Mouse (Mus musculus) heart, embryonic 10.5 days (tissue): ENCODE data around the gene Grhl3. TPM values are rescaled to one million over a fixed set of nuclear protein-coding genes. Genes with fewer than 3 reads are reported as not detected.
A peak's percentile ranks its signal among the peaks of the same experiment; 100 is the strongest.

ENCODE experiments used
- DNase-seq: peaks from one replicate; pipeline ENCODE4 v3.0.0-alpha.2; 2017; ENCODE audit warnings: low spot score
- H3K27ac ChIP-seq: fragments of 300-500 bp; sonication (generic); 2 replicates; pipeline ENCODE4 v1.5.1; 2016; ENCODE audit warnings: mild to moderate bottlenecking
- H3K27me3 ChIP-seq: fragments of 300-500 bp; sonication (generic); 2 replicates; pipeline ENCODE4 v1.6.1; 2016; ENCODE audit warnings: mild to moderate bottlenecking; ENCODE audit not compliant: poor library complexity, insufficient read depth, severe bottlenecking
- H3K36me3 ChIP-seq: fragments of 300-500 bp; sonication (generic); 2 replicates; pipeline ENCODE4 v1.6.1; 2016; ENCODE audit warnings: mild to moderate bottlenecking, moderate library complexity
- H3K4me1 ChIP-seq: fragments of 300-500 bp; sonication (generic); 2 replicates; pipeline ENCODE4 v1.6.1; 2016; ENCODE audit warnings: mild to moderate bottlenecking
- H3K4me3 ChIP-seq: fragments of 300-500 bp; sonication (generic); 2 replicates; pipeline ENCODE4 v1.5.1; 2016; ENCODE audit warnings: mild to moderate bottlenecking, moderate library complexity
- H3K9me3 ChIP-seq: fragments of 300-500 bp; sonication (generic); 2 replicates; pipeline ENCODE4 v1.6.1; 2016; ENCODE audit warnings: mild to moderate bottlenecking, moderate library complexity
- WGBS: fragments of 180-500 bp; shearing (Covaris S2); methylation state at CpG from one replicate; pipeline ENCODE4 v1.1.7; 2016; 5-methylcytosine and 5-hydroxymethylcytosine counted together
- polyA plus RNA-seq: library from polyadenylated mRNA; unstranded; fragments of >200 nt; fragmentation: Nextera tagmentation; extraction: Ambion mirVana; gene quantifications from 2 replicates; pipeline ENCODE4 v1.2.1, GENCODE M21; 2016

The Grhl3 gene
- polyA plus RNA-seq, 1 experiment from 2014 or later: 14.1 TPM

DNA sequence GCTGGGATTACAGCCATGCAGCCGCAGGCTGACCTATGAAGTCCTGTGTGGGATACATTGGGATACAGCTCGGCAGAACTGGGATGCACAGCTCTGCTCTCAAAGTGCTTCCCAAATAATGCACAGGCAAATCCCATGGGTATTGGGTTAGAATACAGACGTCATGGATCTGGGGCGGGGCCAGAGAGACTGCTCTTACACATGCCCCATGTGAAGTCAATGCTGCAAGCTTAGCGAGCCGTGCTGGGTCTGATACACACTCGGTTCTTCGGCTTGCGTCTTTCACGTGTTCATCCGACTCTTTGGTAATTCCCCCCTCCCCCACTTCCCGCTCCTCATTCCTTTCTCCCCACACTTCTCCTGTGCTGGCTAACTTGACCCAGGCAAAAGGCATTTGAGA lies 34.4 kb downstream of the Grhl3 start:
- no peaks in the 10 kb centered on the region for H3K9me3 ChIP-seq
- H3K4me3 ChIP-seq: no peak overlapping the region
- H3K27ac ChIP-seq: no peak overlapping the region
- H3K36me3 ChIP-seq: peaks cover 6% of the 10 kb centered on the region
- H3K27me3 ChIP-seq: peaks cover 7% of the 10 kb centered on the region; the same call in 1 of the 2 replicates
- H3K4me1 ChIP-seq: peaks cover 16% of the 10 kb centered on the region
- WGBS: 81% methylated on average over 12 of the region's 12 CpGs
- no peak for DNase-seq

- DNase-seq: no peak
- Histone ChIP-seq H3K4me1 (peaks cover 23% of the 10 kb centered on the region), H3K9me3 (peaks cover 7% of the 10 kb centered on the region; the same call in 1 of the 2 replicates), H3K27ac (no peak overlapping the region), H3K36me3 (no peaks in the 10 kb centered on the region), H3K4me3 (no peak overlapping the region), H3K27me3 (peaks cover 7% of the 10 kb centered on the region; the same call in 1 of the 2 replicates)
- 94% methylated on average over 3 of the region's 3 CpGs for WGBS
Measured at GRCm38 (mm10) chr4:135535021-135535420, 38.4 kb downstream of the Grhl3 start.

DNA sequence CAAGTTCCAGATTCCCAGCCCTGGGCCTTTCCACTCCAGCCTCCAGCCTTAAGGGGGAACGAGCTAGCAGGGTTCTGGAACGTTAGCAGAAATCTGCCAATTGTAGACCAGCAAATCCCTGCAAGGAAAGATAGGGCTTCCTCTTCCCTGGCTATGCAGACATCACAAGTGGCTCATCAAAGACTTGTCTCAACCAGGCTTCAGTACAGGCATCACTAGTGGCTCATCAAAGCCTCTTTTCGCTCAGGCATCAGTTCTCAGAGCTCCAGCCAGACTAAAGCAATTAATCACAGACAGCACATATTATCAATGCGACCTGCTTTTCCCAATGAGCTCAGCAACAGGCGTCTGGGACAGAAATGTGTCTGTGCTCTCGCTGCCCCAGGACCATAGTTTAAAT lies 40.4 kb downstream of the Grhl3 start:
- H3K27me3 ChIP-seq: peaks cover 7% of the 10 kb centered on the region; the same call in 1 of the 2 replicates
- DNase-seq: no peak
- peaks cover 7% of the 10 kb centered on the region; the same call in 1 of the 2 replicates for H3K9me3 ChIP-seq
- H3K27ac ChIP-seq: peak overlapping the region; percentile 31; the same call in 1 of the 2 replicates
- H3K4me3 ChIP-seq: no peak overlapping the region
- H3K4me1 ChIP-seq: peaks cover 23% of the 10 kb centered on the region
- H3K36me3 ChIP-seq: no peaks in the 10 kb centered on the region
- 56% methylated on average over 6 of the region's 6 CpGs for WGBS

DNA sequence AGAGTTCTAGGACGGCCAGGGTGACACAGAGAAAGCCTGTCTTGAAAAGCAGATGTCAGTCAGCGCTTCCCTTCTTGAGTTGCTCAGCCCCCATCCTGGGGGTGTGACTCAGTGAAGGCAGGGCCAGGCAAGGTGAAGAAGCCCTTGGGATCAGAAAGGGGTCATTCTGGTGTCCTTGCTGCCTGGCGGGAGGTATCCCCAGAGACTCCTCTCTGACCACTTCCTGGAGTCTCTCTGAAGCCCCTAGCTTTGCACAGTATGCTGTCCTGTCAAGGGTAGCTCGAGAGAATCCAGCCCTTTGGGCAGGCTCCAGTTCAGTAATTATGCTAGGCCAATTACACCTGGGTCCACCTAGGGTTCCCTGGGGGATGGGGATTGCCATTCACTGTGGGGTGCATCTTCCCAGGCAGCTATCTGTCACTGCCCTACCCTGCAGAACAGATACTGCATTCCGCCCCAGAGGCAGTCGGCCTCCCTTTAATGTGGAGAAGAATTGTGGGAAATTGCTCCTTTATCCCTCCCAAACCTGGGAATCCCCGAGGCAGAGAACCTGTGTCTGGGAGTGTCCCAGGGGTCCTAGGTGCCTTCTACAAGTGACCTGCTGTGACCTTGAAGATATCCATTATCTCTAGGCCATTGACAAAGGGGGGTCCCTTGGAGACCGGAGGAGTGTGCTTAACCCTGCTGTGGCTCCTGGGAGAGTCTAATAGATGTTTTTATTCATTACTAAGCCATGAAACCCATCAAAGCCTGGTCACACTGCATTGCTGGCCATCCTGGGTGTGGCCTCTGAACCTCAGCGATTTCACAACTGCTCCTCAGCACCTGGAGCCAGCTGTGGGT lies 41.4 kb downstream of the Grhl3 start:
- WGBS: 40% methylated on average over 9 of the region's 9 CpGs
- no peak for DNase-seq
- Histone ChIP-seq H3K27me3 (peaks cover 10% of the 10 kb centered on the region), H3K36me3 (no peaks in the 10 kb centered on the region), H3K4me3 (no peak overlapping the region), H3K9me3 (peaks cover 7% of the 10 kb centered on the region; the same call in 1 of the 2 replicates), H3K4me1 (peaks cover 20% of the 10 kb centered on the region), H3K27ac (no peak overlapping the region)

- no peak for DNase-seq
- no peak overlapping the region for H3K27ac ChIP-seq
- 87% methylated on average over 9 of the region's 9 CpGs for WGBS
- H3K4me1 ChIP-seq: peaks cover 16% of the 10 kb centered on the region
- no peaks in the 10 kb centered on the region for H3K36me3 ChIP-seq
- peaks cover 10% of the 10 kb centered on the region for H3K27me3 ChIP-seq
- H3K9me3 ChIP-seq: peaks cover 7% of the 10 kb centered on the region; the same call in 1 of the 2 replicates
- H3K4me3 ChIP-seq: no peak overlapping the region
Measured at GRCm38 (mm10) chr4:135531236-135531635, 42.2 kb downstream of the Grhl3 start.

DNA sequence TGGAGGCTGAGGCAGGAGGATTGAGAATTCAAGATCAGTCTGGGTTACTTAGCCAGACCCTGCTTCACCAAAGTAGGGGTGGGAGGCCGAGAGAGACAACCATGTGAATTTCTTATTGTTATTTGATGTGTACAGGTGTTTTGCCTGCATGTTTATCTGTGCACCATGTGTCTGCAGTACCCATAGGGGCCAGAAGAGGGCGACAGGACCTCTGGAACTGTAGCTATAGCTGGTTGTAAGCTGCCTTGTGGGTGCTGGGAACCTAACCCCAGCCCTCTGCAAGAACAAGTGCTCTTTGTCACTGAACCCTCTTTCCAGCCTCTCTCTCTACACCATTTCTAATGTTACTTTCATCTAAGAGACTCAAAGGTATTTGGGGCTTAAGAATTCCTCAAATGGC lies 43.2 kb downstream of the Grhl3 start:
- 47% methylated on average over 2 of the region's 2 CpGs for WGBS

GRCm38 (mm10) chr4:135526039-135526710 lies 47.3 kb downstream of the Grhl3 start:
- Histone ChIP-seq H3K9me3 (peaks cover 7% of the 10 kb centered on the region; the same call in 1 of the 2 replicates), H3K27ac (peak overlapping the region; percentile 8; the same call in 1 of the 2 replicates), H3K36me3 (no peaks in the 10 kb centered on the region), H3K4me1 (peaks cover 15% of the 10 kb centered on the region), H3K27me3 (peaks cover 33% of the 10 kb centered on the region), H3K4me3 (no peak overlapping the region)
- WGBS: 29% methylated on average over 14 of the region's 14 CpGs
- no peak for DNase-seq

More for the DNA sequence above, 43.2 kb downstream of the Grhl3 start:
- peaks cover 21% of the 10 kb centered on the region for H3K4me1 ChIP-seq
- no peak overlapping the region for H3K4me3 ChIP-seq
- no peaks in the 10 kb centered on the region for H3K36me3 ChIP-seq
- peaks cover 7% of the 10 kb centered on the region; the same call in 1 of the 2 replicates for H3K9me3 ChIP-seq
- no peak overlapping the region for H3K27ac ChIP-seq
- H3K27me3 ChIP-seq: peaks cover 20% of the 10 kb centered on the region
- no peak for DNase-seq

DNA sequence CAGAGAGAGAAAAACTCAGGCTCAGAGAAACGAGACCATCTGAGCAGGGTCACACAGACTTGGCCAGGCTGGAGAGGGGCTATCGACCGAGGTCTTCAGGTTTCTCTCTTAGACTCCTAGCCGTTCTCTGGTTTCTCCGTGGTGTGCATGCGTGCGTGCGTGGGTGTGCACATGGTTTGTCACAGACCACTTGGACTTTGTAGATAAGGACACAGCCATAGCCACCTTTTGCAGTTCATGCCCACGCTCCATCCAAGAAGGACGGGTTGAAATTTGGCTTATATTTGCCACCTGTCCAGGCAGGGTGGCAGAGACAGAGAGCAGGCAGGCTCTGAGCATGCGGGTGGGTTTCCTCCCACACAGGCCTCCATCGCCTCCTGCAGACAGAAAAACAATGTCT lies 48.4 kb downstream of the Grhl3 start:
- Histone ChIP-seq H3K4me3 (no peak overlapping the region), H3K27ac (no peak overlapping the region), H3K4me1 (peaks cover 15% of the 10 kb centered on the region), H3K27me3 (peaks cover 34% of the 10 kb centered on the region), H3K36me3 (no peaks in the 10 kb centered on the region), H3K9me3 (no peaks in the 10 kb centered on the region)
- peak; percentile 71 for DNase-seq
- 59% methylated on average over 12 of the region's 12 CpGs for WGBS

GRCm38 (mm10) chr4:135523939-135524338 lies 49.5 kb downstream of the Grhl3 start:
- H3K9me3 ChIP-seq: no peaks in the 10 kb centered on the region
- H3K36me3 ChIP-seq: no peaks in the 10 kb centered on the region
- H3K4me3 ChIP-seq: no peak overlapping the region
- H3K27ac ChIP-seq: no peak overlapping the region
- 28% methylated on average over 6 of the region's 7 CpGs for WGBS
- DNase-seq: no peak
- peaks cover 15% of the 10 kb centered on the region for H3K4me1 ChIP-seq
- H3K27me3 ChIP-seq: peaks cover 34% of the 10 kb centered on the region

DNA sequence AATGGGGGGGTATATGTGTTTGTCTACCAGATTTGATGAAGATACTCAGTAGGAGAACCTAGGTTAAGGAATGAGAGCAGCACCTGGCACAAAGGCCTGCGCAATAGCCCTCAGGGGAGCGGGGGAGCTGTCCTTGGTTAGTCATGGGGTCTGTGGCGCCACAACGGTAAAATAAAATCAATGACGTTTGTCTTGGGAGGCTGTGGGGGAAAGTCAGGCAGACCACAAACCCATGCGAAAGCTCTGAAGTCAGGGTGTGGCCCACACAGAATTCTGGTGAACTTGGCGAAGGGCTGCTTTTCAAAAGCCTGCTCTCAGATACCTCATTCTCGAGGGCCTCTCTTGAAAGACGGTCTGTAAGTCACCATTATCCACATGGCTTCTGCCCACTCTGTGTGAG lies 53.0 kb downstream of the Grhl3 start:
- no peak for DNase-seq
- Histone ChIP-seq H3K4me3 (no peak overlapping the region), H3K36me3 (no peaks in the 10 kb centered on the region), H3K27me3 (peaks cover 27% of the 10 kb centered on the region; the same call in 1 of the 2 replicates), H3K9me3 (no peaks in the 10 kb centered on the region), H3K4me1 (peaks cover 7% of the 10 kb centered on the region; the same call in 1 of the 2 replicates), H3K27ac (no peak overlapping the region)
- 78% methylated on average over 9 of the region's 9 CpGs for WGBS

DNA sequence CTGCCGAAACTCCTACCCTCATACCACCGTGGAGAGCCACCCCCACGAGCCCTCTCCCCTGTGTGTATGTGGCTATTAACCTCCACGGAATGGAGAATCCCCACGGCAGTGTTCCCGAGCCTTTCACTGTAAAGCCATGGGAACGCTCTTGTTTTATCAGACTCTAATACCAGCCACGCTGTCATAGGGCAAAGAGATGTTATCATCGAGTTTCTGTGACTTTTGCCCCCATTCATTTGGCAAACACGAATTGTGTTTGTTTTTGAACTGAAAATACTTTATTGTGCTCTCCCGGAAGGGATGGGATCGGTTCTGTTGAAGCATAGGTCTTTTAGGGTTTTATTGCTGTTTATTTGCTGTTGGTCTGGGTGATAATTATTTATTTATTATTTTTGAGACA lies 55.3 kb downstream of the Grhl3 start:
- no peak overlapping the region for H3K4me3 ChIP-seq
- no peak overlapping the region for H3K27ac ChIP-seq
- H3K9me3 ChIP-seq: no peaks in the 10 kb centered on the region
- WGBS: 86% methylated on average over 12 of the region's 12 CpGs
- no peaks in the 10 kb centered on the region for H3K36me3 ChIP-seq
- peaks cover 21% of the 10 kb centered on the region; the same call in 1 of the 2 replicates for H3K27me3 ChIP-seq
- DNase-seq: no peak
- peaks cover 12% of the 10 kb centered on the region; the same call in 1 of the 2 replicates for H3K4me1 ChIP-seq

DNA sequence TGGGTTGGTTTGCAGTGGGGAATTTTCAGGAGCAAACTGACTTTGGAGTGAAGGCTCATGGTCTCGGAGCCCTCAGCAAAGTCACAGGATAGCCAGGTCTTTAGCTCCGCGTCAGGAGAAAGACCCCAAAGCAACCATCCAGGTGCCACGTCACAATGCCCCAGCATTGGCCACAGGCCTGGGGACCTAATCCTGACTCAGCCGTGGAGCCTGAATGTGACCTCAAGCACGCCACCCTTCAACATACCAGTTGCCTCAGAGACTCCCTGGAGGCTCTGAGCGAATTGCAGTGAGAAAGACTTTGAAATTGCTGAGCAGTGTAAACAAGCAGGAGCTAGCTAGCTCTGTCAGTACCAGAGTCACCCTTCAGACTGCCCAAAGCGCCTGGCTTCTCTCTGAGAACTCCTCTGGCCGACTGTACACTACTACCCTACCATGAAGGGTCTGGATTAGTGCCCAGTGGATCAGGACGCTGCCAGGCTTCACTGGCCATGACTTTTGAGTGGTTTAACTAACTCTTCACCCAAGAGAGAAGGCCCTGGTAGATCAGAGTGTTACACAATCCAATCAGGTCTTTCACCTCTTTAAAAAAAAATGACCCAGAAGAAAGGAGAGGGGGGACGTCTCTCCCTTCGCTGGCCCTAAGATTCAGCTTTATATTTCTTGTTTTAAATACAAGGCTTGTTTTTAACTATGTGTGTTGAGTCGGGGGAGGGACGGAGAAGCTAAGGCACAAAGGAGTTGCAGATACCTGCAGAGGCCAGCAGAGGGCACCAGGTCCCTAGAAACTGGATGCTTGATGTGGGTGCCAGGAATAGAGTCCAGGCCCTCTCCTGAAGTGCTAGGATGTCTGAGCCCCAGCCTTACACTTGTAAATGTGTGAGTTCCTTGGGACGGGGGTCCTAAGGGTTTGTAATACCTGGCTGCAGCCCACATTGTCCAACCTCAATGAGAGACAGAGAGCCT lies 56.8 kb downstream of the Grhl3 start:
- Histone ChIP-seq H3K27ac (no peak overlapping the region), H3K36me3 (no peaks in the 10 kb centered on the region), H3K9me3 (no peaks in the 10 kb centered on the region), H3K4me1 (peaks cover 12% of the 10 kb centered on the region; the same call in 1 of the 2 replicates), H3K4me3 (no peak overlapping the region), H3K27me3 (peaks cover 24% of the 10 kb centered on the region; the same call in 1 of the 2 replicates)
- peak; percentile 61 for DNase-seq
- 50% methylated on average over 15 of the region's 15 CpGs for WGBS
